Mouse (Mus musculus) intestine, postnatal 0 days (tissue): ENCODE results near the gene Atp5f1. TPM values are rescaled to one million over a fixed set of nuclear protein-coding genes. Genes with fewer than 3 reads are reported as not detected.

Experiments
- ATAC-seq: fragments of 200-750 bp; cut with Nextera tagmentation; 2 replicates; pipeline ENCODE4 v1.8.0; 2017; ENCODE audit warnings: mild to moderate bottlenecking, moderate TSS enrichment, moderate library complexity
- H3K27ac ChIP-seq: fragments of 300-500 bp; sonication (generic); 2 replicates; pipeline ENCODE4 v1.5.1; 2014; ENCODE audit warnings: mild to moderate bottlenecking, low read depth, low read length, moderate library complexity
- H3K27me3 ChIP-seq: fragments of 300-500 bp; sonication (generic); replicated peaks from 2 replicates; pipeline ENCODE4 v1.6.1; 2014; ENCODE audit warnings: low read length, mixed read lengths; ENCODE audit not compliant: control insufficient read depth, insufficient read depth
- H3K36me3 ChIP-seq: fragments of 300-500 bp; sonication (generic); 2 replicates; pipeline ENCODE4 v1.6.1; 2014; ENCODE audit warnings: mild to moderate bottlenecking, moderate library complexity; ENCODE audit not compliant: control insufficient read depth, insufficient read depth
- H3K4me1 ChIP-seq: fragments of 300-500 bp; sonication (generic); replicated peaks from 2 replicates; pipeline ENCODE4 v1.6.1; 2014; ENCODE audit warnings: antibody characterized with exemption, low read length, mixed read lengths; ENCODE audit not compliant: control insufficient read depth, insufficient read depth
- H3K4me2 ChIP-seq: fragments of 300-500 bp; sonication (generic); replicated peaks from 2 replicates; pipeline ENCODE4 v1.6.1; 2014; ENCODE audit warnings: low read depth, mild to moderate bottlenecking, moderate library complexity
- H3K4me3 ChIP-seq: fragments of 300-500 bp; sonication (generic); 2 replicates; pipeline ENCODE4 v1.5.1; 2014; ENCODE audit warnings: low read depth, low read length
- H3K9ac ChIP-seq: fragments of 300-500 bp; sonication (generic); 2 replicates; pipeline ENCODE4 v1.6.1; 2014; ENCODE audit warnings: mild to moderate bottlenecking, low read depth, low read length
- H3K9me3 ChIP-seq: fragments of 300-500 bp; sonication (generic); 2 replicates; pipeline ENCODE4 v1.6.1; 2016; ENCODE audit warnings: mixed run types; ENCODE audit not compliant: control insufficient read depth
- CTCF ChIP-seq: sonication (generic); IDR thresholded peaks from 2 replicates; pipeline ENCODE4 v1.5.1; 2016; ENCODE audit warnings: low read depth, mild to moderate bottlenecking, control low read depth, antibody characterized with exemption, moderate library complexity
- WGBS: fragments of 180-500 bp; shearing (Covaris S2); extraction: QIAGEN DNeasy Blood & Tissue Kit; methylation state at CpG from one replicate; pipeline ENCODE4 v1.1.7; 2014; 5-methylcytosine and 5-hydroxymethylcytosine counted together
- polyA plus RNA-seq: library from polyadenylated mRNA; unstranded; fragments of >200 nt; fragmentation: Nextera tagmentation; extraction: Ambion mirVana; gene quantifications from 2 replicates; pipeline ENCODE4 v1.2.1, GENCODE M21; 2015

The Atp5f1 gene
- polyA plus RNA-seq, 1 experiment from 2014 or later, result 605 TPM

GRCm38 (mm10) chr3:105913839-105914681 is 45.8 kb downstream of the Atp5f1 start:
- no peaks in the 10 kb centered on the region for H3K4me1 ChIP-seq
- ATAC-seq, result no peak
- no peak overlapping the region for H3K9ac ChIP-seq
- no peaks in the 10 kb centered on the region for H3K36me3 ChIP-seq
- H3K9me3 ChIP-seq, result no peaks in the 10 kb centered on the region
- WGBS, result 49% methylated on average over 10 of the region's 10 CpGs
- TF ChIP-seq CTCF, result no peak
- H3K27me3 ChIP-seq, result no peaks in the 10 kb centered on the region
- no peak overlapping the region for H3K4me3 ChIP-seq
- no peak overlapping the region for H3K27ac ChIP-seq
- no peak overlapping the region for H3K4me2 ChIP-seq

GRCm38 (mm10) chr3:105912097-105912880 is 47.6 kb downstream of the Atp5f1 start:
- 62% methylated on average over 9 of the region's 9 CpGs for WGBS
- ATAC-seq, result no peak
- no peak for TF ChIP-seq CTCF

GRCm38 (mm10) chr3:105910519-105911190 is 49.2 kb downstream of the Atp5f1 start:
- Histone ChIP-seq H3K4me2 (no peak overlapping the region), H3K9ac (no peak overlapping the region), H3K36me3 (no peaks in the 10 kb centered on the region), H3K27ac (no peak overlapping the region), H3K4me3 (no peak overlapping the region), H3K4me1 (no peaks in the 10 kb centered on the region), H3K9me3 (no peaks in the 10 kb centered on the region), H3K27me3 (no peaks in the 10 kb centered on the region)
- WGBS, result 74% methylated on average over 11 of the region's 11 CpGs
- no peak for TF ChIP-seq CTCF
- ATAC-seq, result no peak

More at GRCm38 (mm10) chr3:105912097-105912880, 47.6 kb downstream of the Atp5f1 start:
- Histone ChIP-seq H3K9ac (no peak overlapping the region), H3K9me3 (no peaks in the 10 kb centered on the region), H3K27me3 (no peaks in the 10 kb centered on the region), H3K4me2 (no peak overlapping the region), H3K4me3 (no peak overlapping the region), H3K36me3 (no peaks in the 10 kb centered on the region), H3K27ac (no peak overlapping the region), H3K4me1 (no peaks in the 10 kb centered on the region)

- 94% methylated on average over 4 of the region's 4 CpGs for WGBS
- TF ChIP-seq CTCF, result no peak
Observed at GRCm38 (mm10) chr3:105908976-105909375, 50.9 kb downstream of the Atp5f1 start.

GRCm38 (mm10) chr3:105907956-105908655 is 51.8 kb downstream of the Atp5f1 start:
- no peak for TF ChIP-seq CTCF
- H3K27ac ChIP-seq, result no peak overlapping the region
- ATAC-seq, result no peak
- no peaks in the 10 kb centered on the region for H3K27me3 ChIP-seq
- no peaks in the 10 kb centered on the region for H3K9me3 ChIP-seq
- H3K4me2 ChIP-seq, result no peak overlapping the region
- no peak overlapping the region for H3K9ac ChIP-seq
- H3K4me1 ChIP-seq, result no peaks in the 10 kb centered on the region
- 35% methylated on average over 9 of the region's 9 CpGs for WGBS
- no peak overlapping the region for H3K4me3 ChIP-seq
- H3K36me3 ChIP-seq, result no peaks in the 10 kb centered on the region

More at GRCm38 (mm10) chr3:105908976-105909375, 50.9 kb downstream of the Atp5f1 start:
- no peak overlapping the region for H3K27ac ChIP-seq
- H3K27me3 ChIP-seq, result no peaks in the 10 kb centered on the region
- no peaks in the 10 kb centered on the region for H3K9me3 ChIP-seq
- no peaks in the 10 kb centered on the region for H3K36me3 ChIP-seq
- H3K4me3 ChIP-seq, result no peak overlapping the region
- no peak overlapping the region for H3K9ac ChIP-seq
- H3K4me2 ChIP-seq, result no peak overlapping the region
- no peaks in the 10 kb centered on the region for H3K4me1 ChIP-seq
- ATAC-seq, result no peak
